Comparison of ENCODE assay signal across 8 mouse cellular contexts in genomic region chr15:103352856-103353255, GRCm38 (mm10). TPM values are rescaled to one million over a fixed set of nuclear protein-coding genes. Genes with fewer than 3 reads are reported as not detected.
DNase-seq lines count a peak whose midpoint lies in the region; ATAC-seq and TF ChIP-seq lines count a peak whose summit lies in the region.

No protein-coding gene starts in this region.

- peak; percentile 88 for TF ChIP-seq CTCF in kidney, adult 2 months (conservative IDR thresholded peaks at IDR 0.05; ENCODE audit: insufficient read depth, insufficient read length, low read depth, low read length)
- TF ChIP-seq CTCF in CH12.LX (conservative IDR thresholded peaks at IDR 0.05 in 1 of 2, IDR thresholded peaks at IDR 0.05 in 1 of 2; ENCODE audit: low read depth in 2 of 2, low read length in 2 of 2): peak; percentile 87 to 96
- peak; percentile 87 for TF ChIP-seq CTCF in liver, embryonic 14.5 days (IDR thresholded peaks at IDR 0.05; ENCODE audit: low read depth)

- no peak overlapping the region for H3K4me3 ChIP-seq in kidney, adult 2 months (ENCODE audit: insufficient read depth, low read depth, low read length)
- no peak overlapping the region for H3K4me3 ChIP-seq in CH12.LX (replicated peaks in 1 of 3; ENCODE audit: low read depth in 2 of 3, low read length in 2 of 3, poor library complexity in 1 of 3)
- H3K4me3 ChIP-seq in liver, embryonic 14.5 days (ENCODE audit: insufficient read depth in 1 of 2, low read depth in 2 of 2, low read length in 2 of 2): no peak overlapping the region

- no peaks in the 10 kb centered on the region for H3K36me3 ChIP-seq in kidney, adult 2 months (ENCODE audit: control insufficient read depth, insufficient read depth, low read length)
- H3K36me3 ChIP-seq in CH12.LX (replicated peaks in 1 of 2; ENCODE audit: control insufficient read depth in 1 of 2, insufficient read depth in 1 of 2, low read length in 1 of 2): peaks cover 0 to 17% of the 10 kb centered on the region in 2 experiments
- H3K36me3 ChIP-seq in liver, embryonic 14.5 days (replicated peaks; ENCODE audit: control insufficient read depth, insufficient read depth, low read depth): peaks cover 9% of the 10 kb centered on the region

- H3K9ac ChIP-seq in CH12.LX (ENCODE audit: insufficient read depth, low read depth): no peak overlapping the region
- H3K9ac ChIP-seq in liver, embryonic 14.5 days (replicated peaks): no peak overlapping the region

- TF ChIP-seq EP300 in CH12.LX (IDR thresholded peaks at IDR 0.05; ENCODE audit: low read length): no peak
- no peak for TF ChIP-seq EP300 in liver, embryonic 14.5 days (IDR thresholded peaks at IDR 0.05; ENCODE audit: low read depth)

- ATAC-seq in liver, embryonic 14.5 days (ENCODE audit: insufficient read depth): no peak

- H3K4me2 ChIP-seq in CH12.LX (ENCODE audit: insufficient read depth, low read depth, poor library complexity, severe bottlenecking): no peak overlapping the region
- no peak overlapping the region for H3K4me2 ChIP-seq in liver, embryonic 14.5 days (ENCODE audit: low read depth)

- no peaks in the 10 kb centered on the region for H3K4me1 ChIP-seq in kidney, adult 2 months (ENCODE audit: control insufficient read depth, insufficient read depth, low read length)
- peaks cover 18 to 66% of the 10 kb centered on the region in 2 experiments for H3K4me1 ChIP-seq in CH12.LX (ENCODE audit: control insufficient read depth in 1 of 2, insufficient read depth in 2 of 2)
- peaks cover 0 to 2% of the 10 kb centered on the region in 2 experiments; a peak in 1 of 4 replicates for H3K4me1 ChIP-seq in liver, embryonic 14.5 days (replicated peaks; ENCODE audit: control insufficient read depth in 2 of 2, insufficient read depth in 2 of 2, low read length in 1 of 2)

- peak; percentile 57 for TF ChIP-seq RAD21 in CH12.LX (IDR thresholded peaks at IDR 0.05; ENCODE audit: low read depth, low read length)

- no peaks in the 10 kb centered on the region for H3K27me3 ChIP-seq in kidney, adult 2 months (replicated peaks; ENCODE audit: control insufficient read depth, insufficient read depth, low read length)
- no peaks in the 10 kb centered on the region for H3K27me3 ChIP-seq in CH12.LX (replicated peaks)
- H3K27me3 ChIP-seq in liver, embryonic 14.5 days (ENCODE audit: control insufficient read depth, insufficient read depth, low read length): no peaks in the 10 kb centered on the region

- dilution Hi-C loops in CH12.LX (cut with MboI; ENCODE audit: extremely low pct_ligation_motif_present, extremely low pct_unique_long_range_greater_than_20kb, low sequenced_read_pairs): no loop called here

- 22% methylated on average over 4 of the region's 4 CpGs for WGBS in kidney, adult 2 months
- 29% methylated on average over 4 of the region's 4 CpGs for WGBS in liver, embryonic 14.5 days (ENCODE audit: insufficient replicate concordance)

- H3K79me2 ChIP-seq in CH12.LX (replicated peaks; ENCODE audit: control insufficient read depth, extremely low read depth, insufficient read depth, poor library complexity, severe bottlenecking): no peaks in the 10 kb centered on the region

- intact Hi-C loops in heart, postnatal 10 days (cut with DNase I): no loop called here

- in situ Hi-C loops in CH12.LX (cut with MboI; ENCODE audit: low pct_ligation_motif_present, low pct_unique_long_range_greater_than_20kb, low sequenced_read_pairs): loop anchor here (5.0 kb wide), 2 partner anchors 34 to 89 kb away; no protein-coding TSS in a partner anchor

- TF ChIP-seq POLR2A in kidney, adult 2 months (IDR thresholded peaks at IDR 0.05; ENCODE audit: low read depth, low read length): no peak
- no peak for TF ChIP-seq POLR2A in CH12.LX (IDR thresholded peaks at IDR 0.05; ENCODE audit: low read depth, low read length)

- peak; percentile 60 for DNase-seq in kidney, adult 2 months
- DNase-seq in kidney, adult 11 months: no peak
- peak; percentile 80 for DNase-seq in CH12.LX (ENCODE audit: extremely low read depth)
- peak; percentile 80 for DNase-seq in brain, adult 2 months (ENCODE audit: low read depth, low spot score)
- DNase-seq in heart, postnatal 10 days: peak; percentile 72 to 78
- DNase-seq in liver, embryonic 14.5 days (ENCODE audit: low read depth in 3 of 3, low spot score in 3 of 3): no peak
- peak; percentile 86 for DNase-seq in retina, embryonic 14.5 days (ENCODE audit: low spot score)
- DNase-seq in Muller cell, postnatal 12 days (ENCODE audit: inconsistent ontology term): no peak

- H3K27ac ChIP-seq in kidney, adult 2 months (ENCODE audit: insufficient read depth, low read depth, low read length): no peak overlapping the region
- no peak overlapping the region for H3K27ac ChIP-seq in CH12.LX (ENCODE audit: insufficient read depth, low read depth)
- no peak overlapping the region for H3K27ac ChIP-seq in liver, embryonic 14.5 days

- H3K9me3 ChIP-seq in CH12.LX (replicated peaks; ENCODE audit: low read length): no peaks in the 10 kb centered on the region
- no peaks in the 10 kb centered on the region for H3K9me3 ChIP-seq in liver, embryonic 14.5 days (ENCODE audit: control insufficient read depth, low read length)

TF ChIP-seq in CH12.LX, 34 proteins besides CTCF, POLR2A, EP300 and RAD21:
- TF ChIP-seq MAX (IDR thresholded peaks at IDR 0.05; ENCODE audit: low read length) (no peak), MAFK (IDR thresholded peaks at IDR 0.05; ENCODE audit: insufficient replicate concordance, low read length) (no peak), TBP (conservative IDR thresholded peaks at IDR 0.05; ENCODE audit: low read depth, low read length) (no peak), TCF12 (IDR thresholded peaks at IDR 0.05; ENCODE audit: low read depth, low read length) (no peak), SMC3 (IDR thresholded peaks at IDR 0.05; ENCODE audit: low read depth, low read length) (peak; percentile 78), HCFC1 (IDR thresholded peaks at IDR 0.05; ENCODE audit: low read depth, low read length) (no peak)
TF ChIP-seq in CH12.LX: peak in this region for 1.

RNA-seq across cellular contexts. Expression of gene Zfp385a, which starts 13.0 kb away (rescaled TPM):
- 5.2 and 6.1 TPM in 2 replicates for polyA plus RNA-seq in kidney, adult 2 months (2012; rRNA removed)
- total RNA-seq in CH12.LX (2012; rRNA removed): 2.7 and 3.1 TPM in 2 replicates
- 1.0 and 1.2 TPM in 2 replicates for total RNA-seq in CH12.LX (2014; rRNA removed)
- 45.2 and 59.9 TPM in 2 replicates for polyA plus RNA-seq in CH12.LX (2012; ENCODE audit: insufficient read length, low read depth)
- 10 to 100 TPM; 24.3 to 26.2 TPM for total RNA-seq in heart, postnatal 10 days (2021)
- polyA plus RNA-seq in liver, embryonic 14.5 days (2012; rRNA removed): 4.9 and 5.6 TPM in 2 replicates
- 4.7 and 6.2 TPM in 2 replicates for polyA plus RNA-seq in liver, embryonic 14.5 days (2014; fragmentation: Nextera tagmentation; extraction: Ambion mirVana)

RNA-seq across cellular contexts. Expression of gene Itga5, which starts 13.7 kb away (rescaled TPM):
- 9.3 and 9.7 TPM in 2 replicates for polyA plus RNA-seq in kidney, adult 2 months (2012; rRNA removed)
- total RNA-seq in CH12.LX (2012; rRNA removed) (0.17 and 0.21 TPM in 2 replicates), CH12.LX (2014; rRNA removed) (0.07 and 0.28 TPM in 2 replicates)
- 1.6 and 1.8 TPM in 2 replicates for polyA plus RNA-seq in CH12.LX (2012; ENCODE audit: insufficient read length, low read depth)
- total RNA-seq in heart, postnatal 10 days (2021): 100 to 1,000 TPM in 1 of 2 experiments, 10 to 100 TPM in 1; 89.4 to 101 TPM
- polyA plus RNA-seq in liver, embryonic 14.5 days (2012; rRNA removed): 8.4 and 9.3 TPM in 2 replicates
- polyA plus RNA-seq in liver, embryonic 14.5 days (2014; fragmentation: Nextera tagmentation; extraction: Ambion mirVana): 9.9 and 12.5 TPM in 2 replicates

RNA-seq across cellular contexts. Expression of gene Gpr84, which starts 42.4 kb away (rescaled TPM):
- polyA plus RNA-seq in kidney, adult 2 months (2012; rRNA removed): 0.13 TPM in 1 of 2 replicates, not detected in the other
- total RNA-seq in CH12.LX (2012; rRNA removed) (0.25 and 0.42 TPM in 2 replicates), CH12.LX (2014; rRNA removed) (0.26 and 0.66 TPM in 2 replicates)
- polyA plus RNA-seq in CH12.LX (2012; ENCODE audit: insufficient read length, low read depth): 0.79 and 1.4 TPM in 2 replicates
- not detected for total RNA-seq in heart, postnatal 10 days (2021)
- 0.17 and 0.20 TPM in 2 replicates for polyA plus RNA-seq in liver, embryonic 14.5 days (2012; rRNA removed)
- polyA plus RNA-seq in liver, embryonic 14.5 days (2014; fragmentation: Nextera tagmentation; extraction: Ambion mirVana): 0.18 and 0.32 TPM in 2 replicates

Comparison
In these comparisons a context has a peak if more than half of its experiments do, and no peak if none do; other contexts are left out.
1. DNase-seq: peak in kidney, adult 2 months (single experiment), CH12.LX (single experiment), brain, adult 2 months (single experiment), heart, postnatal 10 days (2 of 2) and retina, embryonic 14.5 days (single experiment); none in kidney, adult 11 months (single experiment), liver, embryonic 14.5 days (0 of 3) and Muller cell, postnatal 12 days (single experiment).
2. Peak in every context shown above with its lines, with median percentiles within 50 percentile points of each other: CTCF ChIP-seq.